Mouse (Mus musculus) intestine, postnatal 0 days (tissue): ENCODE results near the gene Cd164l2. TPM values are rescaled to one million over a fixed set of nuclear protein-coding genes. Genes with fewer than 3 reads are reported as not detected.
A peak's percentile ranks its signal among the peaks of the same experiment; 100 is the strongest.

Source experiments
- ATAC-seq: fragments of 200-750 bp; cut with Nextera tagmentation; 2 replicates; pipeline ENCODE4 v1.8.0; 2017; ENCODE audit warnings: mild to moderate bottlenecking, moderate TSS enrichment, moderate library complexity
- H3K27ac ChIP-seq: fragments of 300-500 bp; sonication (generic); 2 replicates; pipeline ENCODE4 v1.5.1; 2014; ENCODE audit warnings: mild to moderate bottlenecking, low read depth, low read length, moderate library complexity
- H3K27me3 ChIP-seq: fragments of 300-500 bp; sonication (generic); replicated peaks from 2 replicates; pipeline ENCODE4 v1.6.1; 2014; ENCODE audit warnings: low read length, mixed read lengths; ENCODE audit not compliant: control insufficient read depth, insufficient read depth
- H3K36me3 ChIP-seq: fragments of 300-500 bp; sonication (generic); 2 replicates; pipeline ENCODE4 v1.6.1; 2014; ENCODE audit warnings: mild to moderate bottlenecking, moderate library complexity; ENCODE audit not compliant: control insufficient read depth, insufficient read depth
- H3K4me1 ChIP-seq: fragments of 300-500 bp; sonication (generic); replicated peaks from 2 replicates; pipeline ENCODE4 v1.6.1; 2014; ENCODE audit warnings: antibody characterized with exemption, low read length, mixed read lengths; ENCODE audit not compliant: control insufficient read depth, insufficient read depth
- H3K4me2 ChIP-seq: fragments of 300-500 bp; sonication (generic); replicated peaks from 2 replicates; pipeline ENCODE4 v1.6.1; 2014; ENCODE audit warnings: low read depth, mild to moderate bottlenecking, moderate library complexity
- H3K4me3 ChIP-seq: fragments of 300-500 bp; sonication (generic); 2 replicates; pipeline ENCODE4 v1.5.1; 2014; ENCODE audit warnings: low read depth, low read length
- H3K9ac ChIP-seq: fragments of 300-500 bp; sonication (generic); 2 replicates; pipeline ENCODE4 v1.6.1; 2014; ENCODE audit warnings: mild to moderate bottlenecking, low read depth, low read length
- H3K9me3 ChIP-seq: fragments of 300-500 bp; sonication (generic); 2 replicates; pipeline ENCODE4 v1.6.1; 2016; ENCODE audit warnings: mixed run types; ENCODE audit not compliant: control insufficient read depth
- CTCF ChIP-seq: sonication (generic); IDR thresholded peaks from 2 replicates; pipeline ENCODE4 v1.5.1; 2016; ENCODE audit warnings: low read depth, mild to moderate bottlenecking, control low read depth, antibody characterized with exemption, moderate library complexity
- WGBS: fragments of 180-500 bp; shearing (Covaris S2); extraction: QIAGEN DNeasy Blood & Tissue Kit; methylation state at CpG from one replicate; pipeline ENCODE4 v1.1.7; 2014; 5-methylcytosine and 5-hydroxymethylcytosine counted together
- polyA plus RNA-seq: library from polyadenylated mRNA; unstranded; fragments of >200 nt; fragmentation: Nextera tagmentation; extraction: Ambion mirVana; gene quantifications from 2 replicates; pipeline ENCODE4 v1.2.1, GENCODE M21; 2015

Cd164l2 gene
- polyA plus RNA-seq, 1 experiment from 2014 or later, result 0.94 TPM

- H3K9ac ChIP-seq, result 0 out of 2 replicates have a peak overlapping the region, but pooled peaks have one; percentile 11
- no peak for ATAC-seq
- no peaks in the 10 kb centered on the region for H3K9me3 ChIP-seq
- no peak overlapping the region for H3K4me2 ChIP-seq
- H3K4me1 ChIP-seq, result peaks cover 2% of the 10 kb centered on the region; the same call in 1 of the 2 replicates
- TF ChIP-seq CTCF, result no peak
- no peak overlapping the region for H3K4me3 ChIP-seq
- H3K36me3 ChIP-seq, result peaks cover 26% of the 10 kb centered on the region
- H3K27ac ChIP-seq, result no peak overlapping the region
- WGBS, result 66% methylated on average over 7 of the region's 7 CpGs
- H3K27me3 ChIP-seq, result no peaks in the 10 kb centered on the region
Measured at GRCm38 (mm10) chr4:133262375-133262765, 50.4 kb downstream of the Cd164l2 start.

GRCm38 (mm10) chr4:133262882-133263281, 51.0 kb downstream of the Cd164l2 start, which contains the start of gene Sytl1:
Gene Sytl1, minus strand, starts transcription at chr4:133263113.
- Histone ChIP-seq H3K4me3 (no peak within 1 kb of the TSS), H3K36me3 (peaks cover 31% of the 10 kb centered on the region), H3K27ac (no peak within 1 kb of the TSS), H3K4me2 (no peak within 1 kb of the TSS), H3K27me3 (no peaks in the 10 kb centered on the region), H3K9ac (0 out of 2 replicates have a peak within 1 kb of the TSS, but pooled peaks have one; percentile 11), H3K4me1 (no peaks in the 10 kb centered on the region), H3K9me3 (no peaks in the 10 kb centered on the region)
- peak; percentile 30 for TF ChIP-seq CTCF
- no peak for ATAC-seq
- 35% methylated on average over 7 of the region's 7 CpGs for WGBS

DNA sequence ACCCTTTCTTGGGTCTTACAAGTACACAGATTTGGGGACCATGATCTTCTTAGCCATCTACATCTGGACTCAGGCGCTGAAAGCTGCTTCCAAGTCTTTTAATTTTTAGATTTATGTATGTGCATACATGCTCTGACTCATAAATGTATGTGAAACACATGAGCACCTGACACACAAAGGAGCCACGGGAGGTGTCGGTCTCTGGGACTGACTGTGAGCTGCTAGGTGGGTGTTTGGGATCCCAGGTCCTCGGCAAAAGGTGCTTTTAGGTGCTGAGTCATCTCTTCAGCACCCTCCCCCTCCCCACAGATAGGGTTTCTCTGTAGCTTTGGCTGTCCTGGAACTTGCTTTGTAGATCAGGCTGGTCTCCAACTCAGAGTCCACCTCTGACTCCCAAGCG, 51.8 kb downstream of the Cd164l2 start:
- H3K27ac ChIP-seq, result no peak overlapping the region
- H3K27me3 ChIP-seq, result no peaks in the 10 kb centered on the region
- H3K9me3 ChIP-seq, result no peaks in the 10 kb centered on the region
- WGBS, result 91% methylated on average over 5 of the region's 5 CpGs
- H3K4me1 ChIP-seq, result no peaks in the 10 kb centered on the region
- H3K9ac ChIP-seq, result no peak overlapping the region
- no peak overlapping the region for H3K4me2 ChIP-seq
- H3K4me3 ChIP-seq, result no peak overlapping the region
- TF ChIP-seq CTCF, result no peak
- no peak for ATAC-seq
- H3K36me3 ChIP-seq, result peaks cover 40% of the 10 kb centered on the region

DNA sequence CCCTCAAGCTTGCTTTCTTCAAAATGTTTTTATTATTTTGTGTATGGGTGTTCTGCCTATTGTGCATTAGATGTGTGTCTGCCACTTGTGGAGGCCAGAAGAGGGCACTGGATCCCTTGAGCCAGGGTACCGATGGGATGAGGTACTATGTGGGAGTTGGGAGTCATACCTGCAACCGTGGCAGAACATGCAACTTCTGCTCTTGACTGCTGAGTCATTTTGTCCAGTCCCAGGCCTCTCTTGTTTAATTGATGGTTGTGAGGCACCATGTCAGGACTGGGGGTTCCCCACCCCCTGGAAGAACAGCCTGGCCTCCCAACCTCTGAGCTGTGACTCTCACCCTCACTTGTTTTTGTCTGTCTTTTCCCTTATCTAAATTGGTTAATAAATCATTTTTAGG, 52.6 kb downstream of the Cd164l2 start:
- H3K4me1 ChIP-seq, result no peaks in the 10 kb centered on the region
- no peak overlapping the region for H3K27ac ChIP-seq
- H3K4me3 ChIP-seq, result no peak overlapping the region
- no peak overlapping the region for H3K9ac ChIP-seq
- H3K4me2 ChIP-seq, result no peak overlapping the region
- H3K9me3 ChIP-seq, result no peaks in the 10 kb centered on the region
- no peak for ATAC-seq
- 92% methylated on average over 2 of the region's 2 CpGs for WGBS
- peaks cover 48% of the 10 kb centered on the region for H3K36me3 ChIP-seq
- no peak for TF ChIP-seq CTCF
- H3K27me3 ChIP-seq, result no peaks in the 10 kb centered on the region

DNA sequence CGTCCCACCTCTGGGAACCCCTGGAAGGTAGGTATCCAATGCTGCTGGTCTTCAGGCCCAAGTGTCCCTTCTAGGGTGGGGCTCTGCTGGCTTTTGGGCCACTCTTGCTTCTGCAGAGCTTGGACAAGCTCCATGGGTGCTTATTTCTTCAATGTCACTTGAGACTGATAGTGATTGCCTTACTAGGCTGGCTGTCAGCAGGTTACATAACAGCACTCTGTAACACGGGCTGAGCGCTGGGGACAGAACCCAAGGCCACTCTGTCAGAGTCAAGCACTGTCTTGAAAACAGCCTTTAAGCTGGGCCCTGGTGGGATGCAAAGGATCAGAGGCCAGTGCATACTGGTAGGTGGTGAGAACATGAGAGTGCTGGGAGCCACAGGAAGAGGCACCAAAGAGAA, 53.4 kb downstream of the Cd164l2 start:
- no peak overlapping the region for H3K27ac ChIP-seq
- WGBS, result 93% methylated on average over 3 of the region's 3 CpGs
- H3K27me3 ChIP-seq, result no peaks in the 10 kb centered on the region
- peaks cover 54% of the 10 kb centered on the region for H3K36me3 ChIP-seq
- H3K4me1 ChIP-seq, result no peaks in the 10 kb centered on the region
- H3K9ac ChIP-seq, result no peak overlapping the region
- no peak for TF ChIP-seq CTCF
- H3K9me3 ChIP-seq, result no peaks in the 10 kb centered on the region
- H3K4me2 ChIP-seq, result no peak overlapping the region
- no peak for ATAC-seq
- no peak overlapping the region for H3K4me3 ChIP-seq

DNA sequence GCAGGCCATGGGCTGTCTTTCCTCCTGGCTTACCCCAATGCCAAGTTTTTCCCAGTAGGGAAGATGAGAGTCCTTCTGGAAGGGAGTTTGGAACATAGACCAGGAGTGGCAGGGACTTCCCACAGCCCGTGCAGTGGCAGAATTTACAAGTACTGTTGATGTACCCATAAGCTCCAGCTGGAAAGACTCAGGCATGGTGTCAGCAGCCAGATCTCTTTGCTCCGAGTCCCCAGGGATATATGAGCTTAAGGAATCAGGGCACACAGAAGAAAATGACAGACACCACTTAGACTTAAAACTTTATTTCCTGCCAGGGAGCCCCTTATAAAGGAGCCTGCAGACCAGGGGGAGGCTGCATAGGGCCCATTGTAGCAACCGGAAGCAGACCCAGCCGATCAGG, 53.8 kb downstream of the Cd164l2 start:
- ATAC-seq, result no peak
- Histone ChIP-seq H3K4me3 (no peak overlapping the region), H3K9me3 (no peaks in the 10 kb centered on the region)

More for the DNA sequence above, 53.8 kb downstream of the Cd164l2 start:
- Histone ChIP-seq H3K4me1 (no peaks in the 10 kb centered on the region), H3K27me3 (no peaks in the 10 kb centered on the region), H3K27ac (no peak overlapping the region), H3K36me3 (peaks cover 59% of the 10 kb centered on the region), H3K9ac (no peak overlapping the region), H3K4me2 (no peak overlapping the region)
- 71% methylated on average over 4 of the region's 4 CpGs for WGBS
- no peak for TF ChIP-seq CTCF
